9 mouse cellular contexts compared by ENCODE assay signal in genomic region chr12:26112166-26113019, GRCm38 (mm10).
DNase-seq lines count a peak whose midpoint lies in the region; ATAC-seq and TF ChIP-seq lines count a peak whose summit lies in the region.
"Had no signal": no experiment of that assay in that cellular context is flagged by ENCODE, and none has a peak within 500 bp of the region (broad histone marks: within the 10 kb centered on the region; RNA-seq: fewer than 3 reads in every experiment).

No protein-coding gene starts in this region.

- ATAC-seq in heart, embryonic 12.5 days (ENCODE audit: insufficient number of reproducible peaks, low FRiP score): no peak
- peak; percentile 27 to 53; a peak in 1 of 4 replicates for ATAC-seq in hematopoietic stem cell, adult 5-6 weeks (replicated peaks in 1 of 2; ENCODE audit: insufficient read depth in 1 of 2, low FRiP score in 2 of 2, low TSS enrichment in 1 of 2, low read depth in 1 of 2, poor library complexity in 2 of 2, severe bottlenecking in 2 of 2)
- ATAC-seq in erythroblast, adult 5-6 weeks (replicated peaks; ENCODE audit: low FRiP score, poor library complexity, severe bottlenecking): no peak
- ATAC-seq in liver, postnatal 0 days: no peak

- H3K36me3 ChIP-seq in heart, embryonic 12.5 days: no peaks in the 10 kb centered on the region
- H3K36me3 ChIP-seq in liver, postnatal 0 days (replicated peaks; ENCODE audit: insufficient read depth, low read length): no peaks in the 10 kb centered on the region

- H3K4me3 ChIP-seq in heart, embryonic 12.5 days: no peak overlapping the region
- H3K4me3 ChIP-seq in liver, postnatal 0 days (ENCODE audit: low read depth, low read length): no peak overlapping the region

- no peak overlapping the region for H3K27ac ChIP-seq in heart, embryonic 12.5 days (ENCODE audit: poor library complexity, severe bottlenecking)
- no peak overlapping the region for H3K27ac ChIP-seq in liver, postnatal 0 days (ENCODE audit: low read depth)

- no peak for TF ChIP-seq EP300 in liver, postnatal 0 days (IDR thresholded peaks at IDR 0.05; ENCODE audit: low read depth)

- no peak for TF ChIP-seq CTCF in liver, postnatal 0 days (IDR thresholded peaks at IDR 0.05; ENCODE audit: low read depth)

- peak; percentile 60 to 63 for DNase-seq in heart, adult 18-20 months
- peak; percentile 39 for DNase-seq in adrenal gland, adult 8-10 months
- DNase-seq in cerebellum, postnatal 4 days (ENCODE audit: low spot score in 2 of 2): peak; percentile 58 to 87
- DNase-seq in lung, postnatal 4 days: peak; percentile 24 to 57
- DNase-seq in liver, postnatal 0 days: no peak

- no peak overlapping the region for H3K9ac ChIP-seq in heart, embryonic 12.5 days
- no peak overlapping the region for H3K9ac ChIP-seq in liver, postnatal 0 days (replicated peaks)

- H3K27me3 ChIP-seq in heart, embryonic 12.5 days (replicated peaks): no peaks in the 10 kb centered on the region
- H3K27me3 ChIP-seq in liver, postnatal 0 days (ENCODE audit: insufficient read depth, low read length): no peaks in the 10 kb centered on the region
- H3K27me3 ChIP-seq: CH12.LX had no signal

- H3K4me1 ChIP-seq in heart, embryonic 12.5 days (replicated peaks): peaks cover 5% of the 10 kb centered on the region; the same call in 1 of the 2 replicates
- no peaks in the 10 kb centered on the region for H3K4me1 ChIP-seq in liver, postnatal 0 days (ENCODE audit: insufficient read depth)

- H3K4me2 ChIP-seq in heart, embryonic 12.5 days: no peak overlapping the region
- H3K4me2 ChIP-seq in liver, postnatal 0 days (ENCODE audit: low read depth, low read length): no peak overlapping the region

- WGBS in heart, embryonic 12.5 days: 75% methylated on average over 8 of the region's 8 CpGs
- 68% methylated on average over 8 of the region's 8 CpGs for WGBS in liver, postnatal 0 days (ENCODE audit: insufficient replicate concordance)

- H3K9me3 ChIP-seq in heart, embryonic 12.5 days (replicated peaks): no peaks in the 10 kb centered on the region
- H3K9me3 ChIP-seq in liver, postnatal 0 days (ENCODE audit: low read length): no peaks in the 10 kb centered on the region

Comparison
In these comparisons a context has a peak if more than half of its experiments do, and no peak if none do; other contexts are left out.
1. ATAC-seq: peak in hematopoietic stem cell, adult 5-6 weeks (2 of 2); none in heart, embryonic 12.5 days (single experiment), erythroblast, adult 5-6 weeks (single experiment) and liver, postnatal 0 days (single experiment).